Mouse (Mus musculus): ENCODE data around the gene Dlg2.

Dlg2 gene

DNA sequence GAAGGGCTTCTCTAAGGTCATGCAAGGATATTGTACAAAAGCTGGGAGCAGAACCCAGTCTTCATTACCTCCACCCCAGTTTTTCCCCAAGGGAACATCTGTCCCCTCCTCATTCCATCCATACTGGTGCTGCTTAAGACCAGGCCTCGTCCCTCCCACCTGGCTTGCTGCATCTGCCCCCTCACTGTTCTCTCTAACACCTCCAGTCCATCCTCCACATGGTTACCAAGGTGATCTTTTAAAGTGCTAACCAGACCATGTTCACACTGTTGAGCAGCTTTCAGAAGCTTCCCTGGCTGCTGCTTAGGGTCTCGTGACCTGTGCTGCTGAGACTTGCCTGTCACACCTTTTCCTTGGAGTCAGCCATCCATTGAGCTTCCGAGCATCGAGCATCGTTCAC is 1734.2 kb downstream of the Dlg2 start:
- TF ChIP-seq POU5F1 (IDR thresholded peaks at IDR 0.05; ENCODE audit: borderline replicate concordance, low read length) (no peak), NANOG (IDR thresholded peaks at IDR 0.05; ENCODE audit: borderline replicate concordance, low read length) (no peak), CTCF (conservative IDR thresholded peaks at IDR 0.05; ENCODE audit: low read length) (no peak)
- no peaks in the 10 kb centered on the region for H3K4me1 ChIP-seq (replicated peaks; ENCODE audit: low read depth, low read length)
- H3K36me3 ChIP-seq (ENCODE audit: insufficient read depth, low read length) = no peaks in the 10 kb centered on the region
- no peaks in the 10 kb centered on the region for H3K27me3 ChIP-seq (ENCODE audit: insufficient read depth, low read length)
- H3K9me3 ChIP-seq (ENCODE audit: low read length) = no peaks in the 10 kb centered on the region
- no peak overlapping the region for H3K4me3 ChIP-seq (replicated peaks; ENCODE audit: low read length)

DNA sequence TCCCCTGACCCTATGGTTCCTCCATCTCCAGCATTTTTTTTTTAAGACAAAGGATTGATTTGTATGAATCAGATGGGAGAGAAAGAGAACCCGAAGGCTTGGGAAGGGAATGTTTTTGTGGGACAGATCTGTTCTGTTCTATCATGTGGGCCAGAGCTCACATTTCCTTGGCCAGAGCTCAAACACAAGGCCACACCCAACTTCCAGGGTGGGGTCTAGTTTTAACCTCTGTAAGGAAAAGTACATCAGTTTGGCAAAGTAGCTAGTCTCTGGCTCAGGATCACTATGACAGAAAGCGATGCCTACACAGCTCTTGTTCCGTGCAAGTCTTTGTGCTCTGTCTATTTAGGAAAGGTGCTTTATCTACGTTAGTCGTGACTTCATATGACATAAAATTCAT is 1737.3 kb downstream of the Dlg2 start:
- no peaks in the 10 kb centered on the region for H3K27me3 ChIP-seq (ENCODE audit: insufficient read depth, low read length)
- no peaks in the 10 kb centered on the region for H3K4me1 ChIP-seq (replicated peaks; ENCODE audit: low read depth, low read length)
- no peaks in the 10 kb centered on the region for H3K36me3 ChIP-seq (ENCODE audit: insufficient read depth, low read length)
- H3K9me3 ChIP-seq (ENCODE audit: low read length) = no peaks in the 10 kb centered on the region
- H3K4me3 ChIP-seq (replicated peaks; ENCODE audit: low read length) = no peak overlapping the region
- TF ChIP-seq NANOG (IDR thresholded peaks at IDR 0.05; ENCODE audit: borderline replicate concordance, low read length) (no peak), POU5F1 (IDR thresholded peaks at IDR 0.05; ENCODE audit: borderline replicate concordance, low read length) (no peak), CTCF (conservative IDR thresholded peaks at IDR 0.05; ENCODE audit: low read length) (no peak)

GRCm38 (mm10) chr7:92218171-92218570 is 1741.7 kb downstream of the Dlg2 start:
- Histone ChIP-seq H3K9me3 (ENCODE audit: low read length) (peaks cover 10% of the 10 kb centered on the region), H3K36me3 (ENCODE audit: insufficient read depth, low read length) (no peaks in the 10 kb centered on the region), H3K27me3 (ENCODE audit: insufficient read depth, low read length) (no peaks in the 10 kb centered on the region), H3K4me3 (replicated peaks; ENCODE audit: low read length) (no peak overlapping the region), H3K4me1 (replicated peaks; ENCODE audit: low read depth, low read length) (no peaks in the 10 kb centered on the region)
- no peak for TF ChIP-seq POU5F1 (IDR thresholded peaks at IDR 0.05; ENCODE audit: borderline replicate concordance, low read length)
- no peak for TF ChIP-seq CTCF (conservative IDR thresholded peaks at IDR 0.05; ENCODE audit: low read length)
- TF ChIP-seq NANOG (IDR thresholded peaks at IDR 0.05; ENCODE audit: borderline replicate concordance, low read length) = no peak

DNA sequence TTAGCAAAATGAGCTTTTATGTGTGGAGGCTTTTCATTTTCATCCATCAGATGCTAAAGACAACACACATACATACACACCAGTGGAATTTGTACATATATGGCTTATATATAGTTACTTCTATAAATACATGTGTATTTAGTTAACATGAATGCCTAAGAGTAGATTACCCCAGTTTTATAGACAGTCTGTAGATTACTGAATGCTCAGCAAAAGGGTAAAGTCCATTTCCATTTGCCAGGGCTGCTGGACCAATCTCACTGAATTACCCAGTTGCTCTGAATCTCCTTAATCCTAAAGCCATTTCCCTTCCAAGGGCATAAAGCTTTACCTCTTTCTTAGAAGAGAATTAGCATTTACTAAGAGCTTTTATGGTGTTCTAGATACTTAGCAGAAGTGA is 1744.1 kb downstream of the Dlg2 start:
- Histone ChIP-seq H3K27me3 (ENCODE audit: insufficient read depth, low read length) (no peaks in the 10 kb centered on the region), H3K4me3 (replicated peaks; ENCODE audit: low read length) (no peak overlapping the region), H3K9me3 (ENCODE audit: low read length) (peaks cover 29% of the 10 kb centered on the region), H3K36me3 (ENCODE audit: insufficient read depth, low read length) (no peaks in the 10 kb centered on the region), H3K4me1 (replicated peaks; ENCODE audit: low read depth, low read length) (no peaks in the 10 kb centered on the region)
- TF ChIP-seq NANOG (IDR thresholded peaks at IDR 0.05; ENCODE audit: borderline replicate concordance, low read length) (no peak), POU5F1 (IDR thresholded peaks at IDR 0.05; ENCODE audit: borderline replicate concordance, low read length) (no peak), CTCF (conservative IDR thresholded peaks at IDR 0.05; ENCODE audit: low read length) (no peak)

GRCm38 (mm10) chr7:92234476-92235202 is 1758.2 kb downstream of the Dlg2 start:
- Histone ChIP-seq H3K4me3 (replicated peaks; ENCODE audit: low read length) (no peak overlapping the region), H3K27me3 (ENCODE audit: insufficient read depth, low read length) (no peaks in the 10 kb centered on the region), H3K9me3 (ENCODE audit: low read length) (peaks cover 39% of the 10 kb centered on the region), H3K4me1 (replicated peaks; ENCODE audit: low read depth, low read length) (no peaks in the 10 kb centered on the region), H3K36me3 (ENCODE audit: insufficient read depth, low read length) (no peaks in the 10 kb centered on the region)
- TF ChIP-seq POU5F1 (IDR thresholded peaks at IDR 0.05; ENCODE audit: borderline replicate concordance, low read length) = no peak
- no peak for TF ChIP-seq NANOG (IDR thresholded peaks at IDR 0.05; ENCODE audit: borderline replicate concordance, low read length)
- TF ChIP-seq CTCF (conservative IDR thresholded peaks at IDR 0.05; ENCODE audit: low read length) = no peak

GRCm38 (mm10) chr7:92235541-92236031 is 1759.1 kb downstream of the Dlg2 start:
- TF ChIP-seq POU5F1 (IDR thresholded peaks at IDR 0.05; ENCODE audit: borderline replicate concordance, low read length) (no peak), NANOG (IDR thresholded peaks at IDR 0.05; ENCODE audit: borderline replicate concordance, low read length) (no peak), CTCF (conservative IDR thresholded peaks at IDR 0.05; ENCODE audit: low read length) (no peak)
- Histone ChIP-seq H3K36me3 (ENCODE audit: insufficient read depth, low read length) (no peaks in the 10 kb centered on the region), H3K4me3 (replicated peaks; ENCODE audit: low read length) (no peak overlapping the region), H3K27me3 (ENCODE audit: insufficient read depth, low read length) (no peaks in the 10 kb centered on the region), H3K4me1 (replicated peaks; ENCODE audit: low read depth, low read length) (no peaks in the 10 kb centered on the region), H3K9me3 (ENCODE audit: low read length) (peaks cover 39% of the 10 kb centered on the region)

DNA sequence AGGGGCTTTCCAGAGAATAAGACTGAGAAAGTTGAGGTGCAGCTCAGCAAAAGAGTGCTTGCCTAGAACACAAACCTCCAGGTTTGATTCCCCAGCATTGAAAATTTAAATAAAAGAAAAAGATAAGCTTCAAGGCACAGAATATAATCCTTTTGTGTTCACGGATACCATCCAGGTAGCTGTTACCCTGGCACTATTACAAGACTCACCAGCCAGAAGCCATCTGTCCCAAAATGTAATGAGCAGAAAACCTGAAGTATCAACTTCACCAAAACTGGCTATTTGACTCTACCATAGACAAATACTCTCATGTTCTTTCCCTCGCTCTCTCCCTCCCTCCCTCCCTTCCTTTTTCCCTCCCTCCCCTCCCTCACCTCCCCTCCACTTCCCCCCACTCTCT is 1764.4 kb downstream of the Dlg2 start:
- Histone ChIP-seq H3K9me3 (ENCODE audit: low read length) (peaks cover 2% of the 10 kb centered on the region; the same call in 1 of the 2 replicates), H3K4me1 (replicated peaks; ENCODE audit: low read depth, low read length) (no peaks in the 10 kb centered on the region), H3K36me3 (ENCODE audit: insufficient read depth, low read length) (no peaks in the 10 kb centered on the region), H3K4me3 (replicated peaks; ENCODE audit: low read length) (no peak overlapping the region), H3K27me3 (ENCODE audit: insufficient read depth, low read length) (no peaks in the 10 kb centered on the region)
- TF ChIP-seq NANOG (IDR thresholded peaks at IDR 0.05; ENCODE audit: borderline replicate concordance, low read length) (no peak), POU5F1 (IDR thresholded peaks at IDR 0.05; ENCODE audit: borderline replicate concordance, low read length) (no peak), CTCF (conservative IDR thresholded peaks at IDR 0.05; ENCODE audit: low read length) (no peak)

- Histone ChIP-seq H3K4me3 (replicated peaks; ENCODE audit: low read length) (no peak overlapping the region), H3K4me1 (replicated peaks; ENCODE audit: low read depth, low read length) (no peaks in the 10 kb centered on the region), H3K36me3 (ENCODE audit: insufficient read depth, low read length) (no peaks in the 10 kb centered on the region), H3K9me3 (ENCODE audit: low read length) (no peaks in the 10 kb centered on the region), H3K27me3 (ENCODE audit: insufficient read depth, low read length) (no peaks in the 10 kb centered on the region)
- no peak for TF ChIP-seq CTCF (conservative IDR thresholded peaks at IDR 0.05; ENCODE audit: low read length)
- TF ChIP-seq NANOG (IDR thresholded peaks at IDR 0.05; ENCODE audit: borderline replicate concordance, low read length) = no peak
- TF ChIP-seq POU5F1 (IDR thresholded peaks at IDR 0.05; ENCODE audit: borderline replicate concordance, low read length) = no peak
Observed at GRCm38 (mm10) chr7:92247594-92247993, 1771.1 kb downstream of the Dlg2 start.
